Mouse (Mus musculus) gastrocnemius, postnatal 4 days (tissue): ENCODE data around the gene Gsta4. TPM values are rescaled to one million over a fixed set of nuclear protein-coding genes. Genes with fewer than 3 reads are reported as not detected.
A peak's percentile ranks its signal among the peaks of the same experiment; 100 is the strongest.

Source experiments
- DNase-seq, 2 experiments: peaks; one replicate each; pipeline ENCODE4 v3.0.0; 2021 to 2022; ENCODE audit warnings: low spot score in 2 of 2, mixed read lengths in 2 of 2
- total RNA-seq, 2 experiments: library from RNA; stranded (reverse); gene quantifications; 2 replicates each; pipeline ENCODE4 v1.2.3; 2021

Gsta4 gene
- total RNA-seq, 2 experiments from 2014 or later, result 7.1 to 8.6 TPM

GRCm38 (mm10) chr9:78176831-78177230 lies 5.7 kb upstream of the Gsta4 start:
- no peak for DNase-seq

DNA sequence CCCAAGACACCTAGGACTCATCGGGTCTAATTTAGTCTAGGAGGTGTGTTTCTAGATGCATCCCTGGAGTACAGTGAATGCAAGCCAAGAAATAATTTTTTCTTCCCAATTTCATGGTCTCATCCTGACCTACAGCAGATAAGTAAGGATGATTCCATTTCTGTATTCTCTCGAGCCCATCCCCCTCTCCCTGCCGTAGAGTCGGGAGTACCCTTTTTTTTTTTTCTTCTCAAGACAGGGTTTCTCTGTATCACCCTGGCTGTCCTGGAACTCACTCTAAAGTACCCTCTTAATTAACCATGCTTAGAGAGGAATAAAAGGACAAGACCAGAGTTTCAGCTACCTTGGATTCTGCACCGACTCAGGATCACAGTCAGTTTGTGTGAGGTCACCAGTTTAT lies 4.4 kb upstream of the Gsta4 start:
- no peak for DNase-seq

- DNase-seq, result no peak
Observed at GRCm38 (mm10) chr9:78179071-78179470, 3.5 kb upstream of the Gsta4 start.

GRCm38 (mm10) chr9:78185686-78186085 lies 3.1 kb downstream of the Gsta4 start:
- no peak for DNase-seq

DNA sequence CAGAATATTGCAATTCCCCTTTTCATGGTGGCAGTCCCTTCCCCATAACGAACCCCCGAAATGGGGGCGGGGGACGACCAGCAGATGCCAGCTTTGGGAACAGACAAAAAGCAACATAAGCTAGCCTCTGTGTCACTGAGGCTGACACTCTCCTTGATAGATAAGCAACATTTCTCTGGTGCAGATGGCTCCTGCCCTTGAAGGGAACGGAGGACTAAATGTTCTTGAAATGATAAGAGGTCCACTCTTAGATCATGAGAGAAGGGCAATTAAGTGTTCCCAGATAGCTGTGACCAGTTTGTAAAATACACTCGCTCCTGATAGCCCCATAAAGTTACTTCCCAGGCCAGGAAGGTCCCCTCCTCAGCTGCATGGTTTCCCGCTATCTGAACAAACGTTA lies 6.3 kb downstream of the Gsta4 start:
- DNase-seq, result no peak

DNA sequence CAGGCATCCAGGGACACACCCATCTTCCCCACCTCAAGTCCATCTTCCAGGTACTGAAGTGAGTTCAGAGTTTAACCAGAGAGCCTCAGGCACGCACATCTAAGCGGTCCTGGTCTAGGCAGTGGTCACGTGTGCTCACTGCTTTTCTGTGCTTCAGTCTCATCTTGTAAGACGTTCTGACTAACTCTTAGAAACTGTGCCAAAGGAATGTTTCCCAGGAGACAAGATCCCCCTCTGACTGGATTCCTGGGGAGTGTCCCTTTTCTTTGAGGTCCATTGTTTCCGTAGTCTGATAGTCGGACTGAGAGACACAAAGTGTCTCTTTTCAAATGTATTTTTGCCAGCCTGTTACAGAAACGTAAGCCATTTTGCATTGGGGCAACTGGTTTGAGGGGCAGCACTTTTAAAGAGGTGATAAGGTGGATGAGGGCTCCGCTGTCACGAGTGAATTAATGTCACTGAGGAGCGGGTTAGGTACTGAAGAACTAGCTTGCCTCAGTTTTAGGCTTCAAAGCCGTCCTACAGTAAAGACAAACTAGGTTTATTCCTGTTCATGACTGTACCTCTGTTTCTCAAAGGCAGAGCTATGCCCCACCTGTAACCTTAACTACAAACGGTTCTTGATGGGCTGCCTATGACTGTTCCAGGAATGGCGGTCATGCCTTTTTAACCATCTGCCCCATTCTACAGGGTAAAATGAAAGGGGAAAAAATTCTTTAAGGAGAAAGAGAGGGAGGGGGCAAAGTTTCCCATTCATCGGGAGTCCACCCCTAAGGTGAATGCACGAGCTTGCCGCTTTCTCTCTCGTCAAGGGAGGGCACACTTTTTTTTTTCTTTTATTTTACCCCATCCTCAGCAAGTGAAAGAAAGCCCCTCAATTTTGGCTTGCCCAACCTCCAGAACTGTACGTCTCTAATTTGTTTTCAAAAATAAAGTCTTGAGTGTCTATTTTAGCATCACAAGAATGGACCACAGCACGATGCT lies 8.4 kb downstream of the Gsta4 start:
- no peak for DNase-seq

GRCm38 (mm10) chr9:78191736-78192135 lies 9.2 kb downstream of the Gsta4 start:
- peak in 1 of 2 experiments; percentile 23 for DNase-seq

- peak in 1 of 2 experiments; percentile 37 for DNase-seq
Observed at GRCm38 (mm10) chr9:78193902-78194597, 11.5 kb downstream of the Gsta4 start.

GRCm38 (mm10) chr9:78195034-78195433 lies 12.5 kb downstream of the Gsta4 start:
- DNase-seq, result no peak

DNA sequence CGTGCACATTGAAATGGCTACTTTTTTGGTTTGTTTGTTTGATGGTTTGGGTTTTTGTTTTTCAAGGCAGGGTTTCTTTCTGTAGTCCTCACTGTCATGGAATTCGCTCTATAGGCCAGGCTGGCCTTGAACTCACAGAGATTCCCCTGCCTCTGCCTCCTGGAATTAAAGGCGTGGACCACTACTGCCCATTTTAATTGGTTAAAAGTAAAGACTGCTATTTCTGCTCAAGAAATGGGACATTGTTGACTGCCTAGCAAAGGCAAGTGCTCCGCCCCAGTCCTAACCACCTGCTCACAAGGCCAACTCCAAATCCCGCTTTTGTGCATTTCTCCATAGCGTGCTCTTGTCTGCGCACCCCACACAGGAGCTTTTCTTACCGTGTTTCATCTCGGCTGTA lies 15.2 kb downstream of the Gsta4 start:
- no peak for DNase-seq

DNA sequence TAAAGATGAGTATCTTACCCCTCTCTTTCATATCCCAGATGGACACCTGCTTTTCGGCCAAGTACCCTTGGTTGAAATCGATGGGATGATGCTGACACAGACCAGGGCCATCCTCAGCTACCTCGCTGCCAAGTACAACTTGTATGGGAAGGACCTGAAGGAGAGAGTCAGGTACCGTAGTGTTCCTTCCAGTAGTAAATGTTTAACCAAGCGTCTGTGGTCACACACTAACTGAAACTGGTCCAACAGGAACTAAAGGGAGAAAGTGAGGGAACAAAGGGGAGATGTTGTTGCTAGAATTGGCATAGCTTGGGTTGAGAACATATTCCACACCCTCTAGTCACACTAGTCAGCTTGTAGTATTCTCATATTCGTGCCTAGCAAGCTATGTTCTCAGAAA lies 21.6 kb downstream of the Gsta4 start:
- no peak for DNase-seq

GRCm38 (mm10) chr9:78208956-78209355 lies 26.4 kb downstream of the Gsta4 start:
- DNase-seq, result no peak

- DNase-seq, result no peak
Observed at GRCm38 (mm10) chr9:78210079-78210478, 27.5 kb downstream of the Gsta4 start.

DNA sequence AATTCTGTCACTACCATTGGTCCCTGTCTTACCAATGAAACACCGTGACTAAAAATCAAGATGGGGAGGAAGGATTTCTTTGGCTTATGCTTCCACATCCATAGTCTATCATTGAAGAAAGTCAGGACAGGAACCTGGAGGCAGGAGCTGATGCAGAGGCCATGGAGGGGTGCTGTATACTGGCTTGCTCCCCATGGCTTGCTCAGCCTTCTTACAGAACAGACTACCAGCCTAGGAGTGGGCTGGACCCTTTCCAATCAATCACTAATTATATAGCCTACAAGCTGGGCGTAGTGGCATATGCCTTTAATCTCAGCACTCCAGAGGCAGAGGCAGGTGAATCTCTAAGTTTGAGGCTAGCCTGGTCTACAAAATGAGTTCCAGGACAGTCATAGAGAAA lies 28.2 kb downstream of the Gsta4 start:
- no peak for DNase-seq

DNA sequence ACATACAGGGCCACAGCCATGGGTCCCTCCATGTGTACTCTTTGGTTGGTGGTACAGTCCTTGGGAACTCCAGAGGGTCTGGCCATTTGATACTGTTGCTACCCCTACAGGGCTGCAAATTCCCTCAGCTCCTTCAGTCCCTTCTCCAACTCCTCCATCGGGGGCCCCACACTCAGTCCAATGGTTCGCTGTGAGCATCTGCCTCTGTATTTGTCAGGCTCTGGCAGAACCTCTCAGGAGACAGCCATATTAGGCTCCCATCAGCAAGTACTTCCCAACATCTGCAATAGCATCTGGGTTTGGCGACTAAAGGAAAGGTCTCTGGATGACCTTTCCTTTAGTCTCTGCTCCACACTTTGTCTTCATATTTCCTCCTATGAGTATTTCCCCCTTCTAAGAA lies 28.9 kb downstream of the Gsta4 start:
- DNase-seq, result no peak

GRCm38 (mm10) chr9:78212341-78213049 lies 29.9 kb downstream of the Gsta4 start:
- no peak for DNase-seq

- no peak for DNase-seq
Observed at GRCm38 (mm10) chr9:78217074-78217473, 34.5 kb downstream of the Gsta4 start.

DNA sequence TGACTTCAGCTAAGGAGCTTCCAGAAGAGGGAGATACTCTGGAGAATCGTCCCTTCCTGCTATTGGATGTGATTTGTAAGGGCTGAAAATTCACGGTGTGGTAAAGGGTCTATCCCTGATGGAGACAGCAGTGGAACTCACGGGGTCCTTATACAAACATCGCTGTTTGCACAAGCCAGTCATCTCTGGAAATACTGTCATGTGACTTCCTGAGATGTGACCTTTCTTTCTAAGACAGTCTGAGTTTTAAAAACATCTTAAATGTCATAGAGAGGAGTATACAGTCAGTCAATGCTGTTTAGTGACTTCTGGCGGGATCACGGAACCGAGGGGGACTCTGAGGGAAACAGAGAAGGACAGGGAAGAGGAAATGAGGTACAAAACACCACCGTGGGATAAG lies 40.0 kb downstream of the Gsta4 start:
- no peak for DNase-seq

DNA sequence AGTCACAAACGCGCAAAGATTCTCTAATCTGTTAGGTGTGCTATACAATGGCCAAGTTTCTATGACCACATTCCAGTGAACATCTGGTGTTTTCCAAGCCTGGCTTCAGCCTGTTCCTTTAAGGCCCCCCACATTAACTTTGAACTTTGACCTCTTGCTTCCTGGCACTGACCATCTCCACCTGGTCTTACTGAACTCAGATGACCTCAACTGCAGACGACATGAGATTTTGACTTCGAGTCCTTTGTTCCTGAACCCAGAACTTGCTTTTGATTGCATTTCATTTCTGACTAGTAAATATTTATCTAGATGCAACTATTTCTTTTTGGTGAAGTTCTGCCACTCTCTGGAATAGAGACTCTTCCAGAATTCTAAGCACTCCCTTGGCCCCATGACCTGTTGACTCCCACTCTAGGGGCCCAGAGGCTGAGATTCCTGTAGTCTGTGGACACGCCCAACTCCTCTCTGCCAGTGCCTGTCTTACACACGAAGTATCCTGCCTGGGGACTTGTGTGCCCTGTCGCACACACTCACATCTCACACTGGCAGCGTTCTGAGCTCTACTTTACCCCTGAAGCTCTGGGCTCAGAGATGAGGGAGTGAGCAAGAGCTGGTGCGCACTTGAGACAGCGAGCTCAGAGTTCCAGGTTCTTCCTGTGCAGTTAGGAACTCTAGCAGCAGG lies 40.8 kb downstream of the Gsta4 start:
- no peak for DNase-seq

DNA sequence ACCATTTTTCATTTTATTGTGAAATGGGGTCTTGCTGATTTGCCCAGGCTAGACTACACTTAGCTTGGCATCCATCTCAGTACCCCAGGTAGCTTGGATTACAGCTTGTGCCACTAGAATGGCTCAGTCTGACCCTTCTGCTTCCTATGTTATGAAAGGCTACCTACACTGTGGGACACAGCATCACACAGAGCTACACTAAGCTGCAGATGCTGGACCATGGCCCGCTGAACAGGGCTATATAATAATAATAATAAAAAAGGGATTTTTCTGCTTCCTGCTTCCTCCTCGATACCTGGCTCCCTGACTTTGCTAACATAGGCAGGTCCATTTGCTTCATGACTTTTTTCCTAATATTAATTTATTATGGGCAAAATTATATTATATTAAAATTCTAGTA lies 41.8 kb downstream of the Gsta4 start:
- DNase-seq, result no peak

GRCm38 (mm10) chr9:78225304-78225703 lies 42.7 kb downstream of the Gsta4 start:
- no peak for DNase-seq
